Mouse (Mus musculus) limb, embryonic 12.5 days (tissue): Measurements from ENCODE around the gene Ahnak2. TPM values are rescaled to one million over a fixed set of nuclear protein-coding genes. Genes with fewer than 3 reads are reported as not detected.

Experiments used
- ATAC-seq: fragments of 200-750 bp; cut with Nextera tagmentation; 2 replicates; pipeline ENCODE4 v1.8.0; 2017; ENCODE audit warnings: low read depth, moderate TSS enrichment; ENCODE audit not compliant: insufficient number of reproducible peaks, insufficient read depth, low FRiP score, low TSS enrichment
- H3K27ac ChIP-seq: fragments of 300-500 bp; sonication (generic); 2 replicates; pipeline ENCODE4 v1.5.1; 2016; ENCODE audit warnings: mild to moderate bottlenecking, moderate library complexity
- H3K27me3 ChIP-seq: fragments of 300-500 bp; sonication (generic); 2 replicates; pipeline ENCODE4 v1.6.1; 2016; ENCODE audit warnings: mild to moderate bottlenecking, moderate library complexity
- H3K36me3 ChIP-seq: fragments of 300-500 bp; sonication (generic); 2 replicates; pipeline ENCODE4 v1.6.1; 2016; ENCODE audit warnings: mild to moderate bottlenecking, moderate library complexity
- H3K4me1 ChIP-seq: fragments of 300-500 bp; sonication (generic); replicated peaks from 2 replicates; pipeline ENCODE4 v1.6.1; 2016
- H3K4me2 ChIP-seq: fragments of 300-500 bp; sonication (generic); 2 replicates; pipeline ENCODE4 v1.6.1; 2016; ENCODE audit warnings: mild to moderate bottlenecking, moderate library complexity
- H3K4me3 ChIP-seq: fragments of 300-500 bp; sonication (generic); replicated peaks from 2 replicates; pipeline ENCODE4 v1.5.1; 2016; ENCODE audit warnings: mild to moderate bottlenecking
- H3K9ac ChIP-seq: fragments of 300-500 bp; sonication (generic); replicated peaks from 2 replicates; pipeline ENCODE4 v1.6.1; 2016; ENCODE audit warnings: mild to moderate bottlenecking, moderate library complexity
- H3K9me3 ChIP-seq: fragments of 300-500 bp; sonication (generic); 2 replicates; pipeline ENCODE4 v1.6.1; 2016; ENCODE audit warnings: mild to moderate bottlenecking, moderate library complexity
- WGBS: fragments of 180-500 bp; shearing (Covaris S2); methylation state at CpG from one replicate; pipeline ENCODE4 v1.1.7; 2016; 5-methylcytosine and 5-hydroxymethylcytosine counted together
- polyA plus RNA-seq: library from polyadenylated mRNA; unstranded; fragments of >200 nt; fragmentation: Nextera tagmentation; extraction: Ambion mirVana; gene quantifications from 2 replicates; pipeline ENCODE4 v1.2.1, GENCODE M21; 2016

The Ahnak2 gene
- polyA plus RNA-seq, 1 experiment from 2014 or later: 0.26 TPM

- peaks cover 36% of the 10 kb centered on the region for H3K4me1 ChIP-seq
- no peak overlapping the region for H3K4me2 ChIP-seq
- no peak for ATAC-seq
- H3K4me3 ChIP-seq: no peak overlapping the region
- H3K27me3 ChIP-seq: peaks cover 42% of the 10 kb centered on the region
- H3K9ac ChIP-seq: no peak overlapping the region
- 68% methylated on average over 18 of the region's 18 CpGs for WGBS
- H3K36me3 ChIP-seq: no peaks in the 10 kb centered on the region
- no peaks in the 10 kb centered on the region for H3K9me3 ChIP-seq
- H3K27ac ChIP-seq: no peak overlapping the region
Observed at GRCm38 (mm10) chr12:112795466-112796104, 6.9 kb downstream of the Ahnak2 start.

GRCm38 (mm10) chr12:112794998-112795397, 7.5 kb downstream of the Ahnak2 start:
- no peak for ATAC-seq
- Histone ChIP-seq H3K4me3 (no peak overlapping the region), H3K9me3 (no peaks in the 10 kb centered on the region), H3K4me1 (peaks cover 38% of the 10 kb centered on the region), H3K4me2 (no peak overlapping the region), H3K27me3 (peaks cover 37% of the 10 kb centered on the region), H3K27ac (no peak overlapping the region), H3K9ac (no peak overlapping the region), H3K36me3 (no peaks in the 10 kb centered on the region)
- 81% methylated on average over 5 of the region's 5 CpGs for WGBS

DNA sequence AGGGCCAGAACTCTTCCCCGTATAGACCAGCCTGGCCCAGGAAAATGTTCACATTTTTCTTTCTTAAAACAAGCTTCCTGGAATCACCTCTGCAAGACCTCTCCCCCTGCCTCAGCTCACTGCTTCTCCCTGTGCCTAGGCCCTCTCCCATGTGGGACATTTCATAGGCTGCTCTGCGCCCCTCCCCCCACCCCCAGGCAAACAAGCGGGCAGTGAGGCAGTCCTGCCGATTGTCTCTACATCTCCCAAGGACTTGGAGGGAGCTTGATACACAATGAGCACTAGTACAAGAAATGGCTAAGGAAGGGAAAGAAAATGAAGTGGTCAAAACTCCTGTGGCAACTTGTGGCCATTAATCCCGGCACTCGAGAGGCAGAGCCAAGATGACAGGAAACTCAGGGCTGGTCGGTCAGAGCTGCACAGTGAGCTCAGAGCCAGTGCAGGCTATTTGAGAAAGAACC, 8.1 kb downstream of the Ahnak2 start:
- Histone ChIP-seq H3K4me1 (peaks cover 38% of the 10 kb centered on the region), H3K27me3 (peaks cover 32% of the 10 kb centered on the region), H3K9ac (no peak overlapping the region), H3K9me3 (no peaks in the 10 kb centered on the region), H3K36me3 (no peaks in the 10 kb centered on the region), H3K4me2 (no peak overlapping the region), H3K27ac (no peak overlapping the region), H3K4me3 (no peak overlapping the region)
- WGBS: 28% methylated on average over 7 of the region's 7 CpGs
- ATAC-seq: no peak

GRCm38 (mm10) chr12:112793601-112794355, 8.7 kb downstream of the Ahnak2 start:
- no peaks in the 10 kb centered on the region for H3K36me3 ChIP-seq
- H3K4me2 ChIP-seq: no peak overlapping the region
- H3K9me3 ChIP-seq: no peaks in the 10 kb centered on the region
- H3K27ac ChIP-seq: no peak overlapping the region
- 72% methylated on average over 13 of the region's 13 CpGs for WGBS
- no peak overlapping the region for H3K4me3 ChIP-seq
- peaks cover 26% of the 10 kb centered on the region for H3K27me3 ChIP-seq
- peaks cover 38% of the 10 kb centered on the region for H3K4me1 ChIP-seq
- no peak for ATAC-seq
- no peak overlapping the region for H3K9ac ChIP-seq

GRCm38 (mm10) chr12:112791026-112791425, 11.4 kb downstream of the Ahnak2 start:
- Histone ChIP-seq H3K4me2 (no peak overlapping the region), H3K36me3 (no peaks in the 10 kb centered on the region), H3K9ac (no peak overlapping the region), H3K4me1 (peaks cover 23% of the 10 kb centered on the region), H3K27ac (no peak overlapping the region), H3K9me3 (no peaks in the 10 kb centered on the region), H3K27me3 (peaks cover 5% of the 10 kb centered on the region), H3K4me3 (no peak overlapping the region)
- 65% methylated on average over 8 of the region's 8 CpGs for WGBS
- ATAC-seq: no peak

DNA sequence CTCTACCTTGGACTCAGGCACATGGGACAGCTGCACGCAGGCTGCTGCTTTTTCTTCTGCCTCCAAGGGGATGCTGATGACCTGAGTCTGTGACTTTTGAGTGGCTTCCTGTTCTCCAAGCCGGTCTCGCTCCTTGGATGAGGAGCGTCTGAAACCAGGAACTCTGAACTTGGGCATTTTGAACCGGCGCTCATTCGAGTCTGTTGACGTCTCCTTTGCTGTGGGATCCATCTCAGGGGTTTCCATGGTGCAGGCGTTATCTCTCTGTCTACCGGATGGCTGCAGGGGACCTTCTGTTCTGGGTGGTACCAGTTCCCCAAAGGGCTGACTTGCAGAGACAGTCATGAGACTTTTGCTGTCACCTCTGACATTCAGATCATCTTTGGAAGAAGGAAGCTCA, 28.0 kb downstream of the Ahnak2 start:
- Histone ChIP-seq H3K4me3 (no peak overlapping the region), H3K4me1 (no peaks in the 10 kb centered on the region), H3K27ac (no peak overlapping the region), H3K9me3 (peaks cover 12% of the 10 kb centered on the region; the same call in 1 of the 2 replicates), H3K36me3 (no peaks in the 10 kb centered on the region), H3K27me3 (no peaks in the 10 kb centered on the region; the same call in 1 of the 2 replicates), H3K4me2 (no peak overlapping the region), H3K9ac (no peak overlapping the region)
- no peak for ATAC-seq
- WGBS: 97% methylated on average over 10 of the region's 10 CpGs

DNA sequence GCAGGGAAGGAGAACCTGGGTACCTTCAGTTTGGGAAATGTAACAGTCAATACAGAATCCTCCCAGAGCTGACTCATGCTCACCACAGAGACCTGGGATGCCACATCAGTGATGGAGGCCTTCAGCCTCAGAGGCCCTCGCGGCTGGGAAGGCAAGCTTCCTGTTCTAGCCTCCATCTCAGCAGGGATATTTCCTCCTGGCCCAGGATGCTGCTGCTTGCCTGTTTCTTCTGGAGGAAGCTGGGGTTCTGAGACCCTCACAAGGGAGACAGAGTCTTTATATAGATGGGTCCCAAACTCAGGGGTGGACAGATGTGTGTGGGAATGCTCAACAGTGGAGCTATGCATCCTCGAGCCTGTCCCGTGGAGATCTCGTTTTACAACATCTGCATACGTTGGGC, 28.4 kb downstream of the Ahnak2 start:
- WGBS: 74% methylated on average over 6 of the region's 6 CpGs
- Histone ChIP-seq H3K27ac (no peak overlapping the region), H3K4me3 (no peak overlapping the region), H3K4me1 (no peaks in the 10 kb centered on the region), H3K36me3 (no peaks in the 10 kb centered on the region), H3K9ac (no peak overlapping the region), H3K4me2 (no peak overlapping the region), H3K27me3 (no peaks in the 10 kb centered on the region; the same call in 1 of the 2 replicates), H3K9me3 (peaks cover 12% of the 10 kb centered on the region; the same call in 1 of the 2 replicates)
- ATAC-seq: no peak

GRCm38 (mm10) chr12:112773366-112773765, 29.1 kb downstream of the Ahnak2 start:
- H3K27me3 ChIP-seq: no peaks in the 10 kb centered on the region; the same call in 1 of the 2 replicates
- H3K36me3 ChIP-seq: no peaks in the 10 kb centered on the region
- no peak overlapping the region for H3K27ac ChIP-seq
- H3K4me3 ChIP-seq: no peak overlapping the region
- no peak overlapping the region for H3K4me2 ChIP-seq
- H3K4me1 ChIP-seq: no peaks in the 10 kb centered on the region
- peaks cover 12% of the 10 kb centered on the region; the same call in 1 of the 2 replicates for H3K9me3 ChIP-seq
- H3K9ac ChIP-seq: no peak overlapping the region
- WGBS: 48% methylated on average over 9 of the region's 9 CpGs
- ATAC-seq: no peak

DNA sequence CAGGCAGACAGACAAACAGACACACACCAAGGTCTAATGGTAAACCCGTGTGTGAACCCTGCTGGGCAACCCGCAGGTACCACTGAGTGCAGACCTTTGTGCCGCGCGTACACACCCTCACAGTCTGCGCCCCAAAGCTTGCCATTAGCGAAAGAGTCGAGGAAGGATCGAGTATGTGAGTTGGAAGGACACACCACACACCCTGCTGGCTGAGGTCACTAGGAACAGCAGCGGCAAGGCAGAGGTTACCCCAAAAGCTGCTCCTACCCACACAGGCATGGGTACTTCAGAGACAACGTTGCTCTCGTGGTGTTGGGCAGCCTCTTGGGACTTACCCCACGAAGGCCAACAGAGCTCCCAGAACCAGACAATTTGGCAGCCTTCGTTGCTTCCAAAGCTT, 30.2 kb downstream of the Ahnak2 start:
- no peak overlapping the region for H3K9ac ChIP-seq
- H3K4me1 ChIP-seq: no peaks in the 10 kb centered on the region
- H3K4me3 ChIP-seq: no peak overlapping the region
- no peaks in the 10 kb centered on the region; the same call in 1 of the 2 replicates for H3K27me3 ChIP-seq
- H3K4me2 ChIP-seq: no peak overlapping the region
- peaks cover 12% of the 10 kb centered on the region; the same call in 1 of the 2 replicates for H3K9me3 ChIP-seq
- WGBS: 89% methylated on average over 14 of the region's 14 CpGs
- H3K36me3 ChIP-seq: no peaks in the 10 kb centered on the region
- H3K27ac ChIP-seq: no peak overlapping the region
- no peak for ATAC-seq

GRCm38 (mm10) chr12:112770396-112770795, 32.1 kb downstream of the Ahnak2 start:
- WGBS: 77% methylated on average over 4 of the region's 4 CpGs
- H3K4me2 ChIP-seq: no peak overlapping the region
- no peak overlapping the region for H3K9ac ChIP-seq
- H3K27ac ChIP-seq: no peak overlapping the region
- H3K4me3 ChIP-seq: no peak overlapping the region
- H3K36me3 ChIP-seq: no peaks in the 10 kb centered on the region
- H3K4me1 ChIP-seq: no peaks in the 10 kb centered on the region
- H3K27me3 ChIP-seq: no peaks in the 10 kb centered on the region; the same call in 1 of the 2 replicates
- H3K9me3 ChIP-seq: peaks cover 8% of the 10 kb centered on the region; the same call in 1 of the 2 replicates
- no peak for ATAC-seq

GRCm38 (mm10) chr12:112769751-112770150, 32.7 kb downstream of the Ahnak2 start:
- 92% methylated on average over 2 of the region's 2 CpGs for WGBS
- H3K4me2 ChIP-seq: no peak overlapping the region
- ATAC-seq: no peak
- H3K9ac ChIP-seq: no peak overlapping the region
- no peaks in the 10 kb centered on the region; the same call in 1 of the 2 replicates for H3K27me3 ChIP-seq
- no peak overlapping the region for H3K4me3 ChIP-seq
- H3K27ac ChIP-seq: no peak overlapping the region
- no peaks in the 10 kb centered on the region for H3K36me3 ChIP-seq
- H3K4me1 ChIP-seq: no peaks in the 10 kb centered on the region
- H3K9me3 ChIP-seq: 0 out of 2 replicates have a peak, but pooled peaks cover 2% of the 10 kb centered on the region
